8 mouse cellular contexts compared by ENCODE assay signal in genomic region chr5:96209916-96210583, GRCm38 (mm10). TPM values are rescaled to one million over a fixed set of nuclear protein-coding genes. Genes with fewer than 3 reads are reported as not detected.
DNase-seq lines count a peak whose midpoint lies in the region; ATAC-seq and TF ChIP-seq lines count a peak whose summit lies in the region.

No protein-coding gene starts in this region.

- peak overlapping the region; percentile 87 for H3K4me2 ChIP-seq in forebrain, embryonic 16.5 days (ENCODE audit: low read length)
- peak overlapping the region; percentile 81 for H3K4me2 ChIP-seq in lung, embryonic 14.5 days

- no peaks in the 10 kb centered on the region for H3K9me3 ChIP-seq in G1E (replicated peaks)
- H3K9me3 ChIP-seq in forebrain, embryonic 16.5 days (ENCODE audit: control insufficient read depth, low read length), result no peaks in the 10 kb centered on the region
- H3K9me3 ChIP-seq in lung, embryonic 14.5 days (ENCODE audit: low read depth, low read length), result no peaks in the 10 kb centered on the region

- ATAC-seq in G1E (ENCODE audit: extremely low read depth, insufficient number of reproducible peaks, low FRiP score, poor library complexity, severe bottlenecking), result peak; percentile 96
- ATAC-seq in forebrain, embryonic 16.5 days, result peak; percentile 98
- peak; percentile 96 for ATAC-seq in lung, embryonic 14.5 days (ENCODE audit: insufficient read depth)

- peaks cover 27% of the 10 kb centered on the region for H3K36me3 ChIP-seq in G1E (replicated peaks)
- peaks cover 5% of the 10 kb centered on the region; the same call in 1 of the 2 replicates for H3K36me3 ChIP-seq in forebrain, embryonic 16.5 days (ENCODE audit: control insufficient read depth, insufficient read depth)
- H3K36me3 ChIP-seq in lung, embryonic 14.5 days (ENCODE audit: insufficient read depth), result peaks cover 11% of the 10 kb centered on the region
- H3K36me3 ChIP-seq in thymus, adult 2 months (ENCODE audit: control insufficient read depth, insufficient read depth, low read length), result no peaks in the 10 kb centered on the region

- H3K27me3 ChIP-seq in G1E (ENCODE audit: insufficient read depth, low read length), result no peaks in the 10 kb centered on the region
- H3K27me3 ChIP-seq in forebrain, embryonic 16.5 days (replicated peaks; ENCODE audit: control insufficient read depth, insufficient read depth, low read length), result no peaks in the 10 kb centered on the region
- H3K27me3 ChIP-seq in lung, embryonic 14.5 days (ENCODE audit: insufficient read depth, low read length), result no peaks in the 10 kb centered on the region
- H3K27me3 ChIP-seq in thymus, adult 2 months (ENCODE audit: control insufficient read depth, insufficient read depth, low read length), result no peaks in the 10 kb centered on the region

- H3K27ac ChIP-seq in forebrain, embryonic 16.5 days (ENCODE audit: low read length), result peak overlapping the region; percentile 75; the same call in 1 of the 2 replicates
- H3K27ac ChIP-seq in layer of hippocampus, adult 2 months, result peak overlapping the region; percentile 92
- H3K27ac ChIP-seq in lung, embryonic 14.5 days (ENCODE audit: low read depth), result peak overlapping the region; percentile 92
- H3K27ac ChIP-seq in olfactory bulb, adult 2 months (ENCODE audit: insufficient read depth, low read depth, low read length), result peak overlapping the region; percentile 75; the same call in 1 of the 2 replicates
- H3K27ac ChIP-seq in thymus, adult 2 months (ENCODE audit: control insufficient read depth, insufficient read depth, low read length), result peak overlapping the region; percentile 90

- H3K4me3 ChIP-seq in G1E (ENCODE audit: low read depth, low read length), result peak overlapping the region; percentile 73
- peak overlapping the region; percentile 62 for H3K4me3 ChIP-seq in forebrain, embryonic 16.5 days (replicated peaks; ENCODE audit: low read length)
- peak overlapping the region; percentile 79 for H3K4me3 ChIP-seq in layer of hippocampus, adult 2 months
- H3K4me3 ChIP-seq in lung, embryonic 14.5 days (ENCODE audit: low read depth, low read length), result peak overlapping the region; percentile 77
- H3K4me3 ChIP-seq in olfactory bulb, adult 2 months (ENCODE audit: insufficient read depth, low read depth, low read length), result peak overlapping the region; percentile 74
- peak overlapping the region; percentile 63 for H3K4me3 ChIP-seq in thymus, adult 2 months (ENCODE audit: control insufficient read depth, insufficient read depth, low read length)

- peak; percentile 59 for DNase-seq in G1E (ENCODE audit: low spot score)
- DNase-seq in cerebellum, adult 18-20 months, result peak; percentile 89 to 93
- DNase-seq in heart, postnatal 36 days, result peak; percentile 90 to 93
- peak; percentile 93 for DNase-seq in layer of hippocampus, adult 2 months (ENCODE audit: low spot score in 2 of 2)
- DNase-seq in lung, embryonic 14.5 days, result peak; percentile 96
- peak; percentile 94 for DNase-seq in thymus, adult 2 months

- no peak for TF ChIP-seq CTCF in G1E (IDR thresholded peaks at IDR 0.05; ENCODE audit: low read depth, low read length)
- no peak for TF ChIP-seq CTCF in layer of hippocampus, adult 2 months (conservative IDR thresholded peaks at IDR 0.05)
- no peak for TF ChIP-seq CTCF in lung, embryonic 14.5 days (IDR thresholded peaks at IDR 0.05; ENCODE audit: low read depth)
- no peak for TF ChIP-seq CTCF in olfactory bulb, adult 2 months (IDR thresholded peaks at IDR 0.05; ENCODE audit: insufficient read depth, low read depth, low read length)
- no peak for TF ChIP-seq CTCF in thymus, adult 2 months (IDR thresholded peaks at IDR 0.05; ENCODE audit: borderline replicate concordance, control insufficient read depth, extremely low read depth, insufficient read depth, low read length, poor library complexity)

- peaks cover 25% of the 10 kb centered on the region for H3K4me1 ChIP-seq in G1E (ENCODE audit: insufficient read depth, low read depth, low read length)
- H3K4me1 ChIP-seq in forebrain, embryonic 16.5 days (replicated peaks; ENCODE audit: control insufficient read depth, insufficient read depth, low read length), result peaks cover 14% of the 10 kb centered on the region
- H3K4me1 ChIP-seq in lung, embryonic 14.5 days (ENCODE audit: insufficient read depth), result peaks cover 9% of the 10 kb centered on the region; the same call in 1 of the 2 replicates
- peaks cover 6% of the 10 kb centered on the region; the same call in 1 of the 2 replicates for H3K4me1 ChIP-seq in olfactory bulb, adult 2 months (ENCODE audit: control insufficient read depth, insufficient read depth, low read length)
- H3K4me1 ChIP-seq in thymus, adult 2 months (replicated peaks; ENCODE audit: control insufficient read depth, insufficient read depth, low read length), result peaks cover 5% of the 10 kb centered on the region

- peak overlapping the region; percentile 73 for H3K9ac ChIP-seq in forebrain, embryonic 16.5 days (replicated peaks; ENCODE audit: low read depth, low read length)
- H3K9ac ChIP-seq in lung, embryonic 14.5 days, result peak overlapping the region; percentile 76

- under 1% methylated on average over 35 of the region's 35 CpGs for WGBS in forebrain, embryonic 16.5 days
- under 1% methylated on average over 35 of the region's 35 CpGs for WGBS in lung, embryonic 14.5 days
- under 1% methylated on average over 35 of the region's 35 CpGs for WGBS in olfactory bulb, adult 2 months
- WGBS in thymus, adult 2 months, result under 1% methylated on average over 35 of the region's 35 CpGs

- TF ChIP-seq POLR2A in olfactory bulb, adult 2 months (IDR thresholded peaks at IDR 0.05; ENCODE audit: insufficient read depth, low read depth, low read length), result peak; percentile 90
- peak; percentile 92 for TF ChIP-seq POLR2A in thymus, adult 2 months (IDR thresholded peaks at IDR 0.05; ENCODE audit: control insufficient read depth, extremely low read depth, insufficient read depth, low read length, poor library complexity)

- intact Hi-C loops in heart, postnatal 36 days (cut with DNase I), result loop anchor here (1.0 to 10.0 kb wide), 3 partner anchors 48 to 138 kb away; no protein-coding TSS in a partner anchor

RNA-seq across cellular contexts. Expression of gene Mrpl1, which starts 0.8 kb away (rescaled TPM):
- total RNA-seq in G1E (2014; fragmentation: Nextera tagmentation) (42.5 and 46.2 TPM in 2 replicates), G1E (2017) (41.9 and 50.9 TPM in 2 replicates)
- polyA plus RNA-seq in G1E (2012), result 2.6 and 3.1 TPM in 2 replicates
- 16.9 and 20.7 TPM in 2 replicates for polyA plus RNA-seq in forebrain, embryonic 16.5 days (2015; fragmentation: Nextera tagmentation; extraction: Ambion mirVana)
- total RNA-seq in heart, postnatal 36 days (2021), result 10 to 100 TPM; 28.8 to 32.6 TPM
- total RNA-seq in layer of hippocampus, adult 2 months (2021), result 10 to 100 TPM; 15.8 to 17.4 TPM
- polyA plus RNA-seq in lung, embryonic 14.5 days (2014; fragmentation: Nextera tagmentation; extraction: Ambion mirVana), result 19.8 and 22.1 TPM in 2 replicates
- polyA plus RNA-seq in olfactory bulb, adult 2 months (2012; ENCODE audit: insufficient read depth, insufficient read length, low replicate concordance, missing spikeins), result not detected in 2 replicates
- polyA plus RNA-seq in thymus, adult 2 months (2012; rRNA removed), result 2.7 TPM in 2 replicates

RNA-seq across cellular contexts. Expression of gene Cnot6l, which starts 46.1 kb away (rescaled TPM):
- total RNA-seq in G1E (2014; fragmentation: Nextera tagmentation) (190 and 198 TPM in 2 replicates), G1E (2017) (111 and 141 TPM in 2 replicates)
- 6.0 and 6.8 TPM in 2 replicates for polyA plus RNA-seq in G1E (2012)
- polyA plus RNA-seq in forebrain, embryonic 16.5 days (2015; fragmentation: Nextera tagmentation; extraction: Ambion mirVana), result 13.9 and 16.7 TPM in 2 replicates
- 10 to 100 TPM; 76.6 to 78.7 TPM for total RNA-seq in heart, postnatal 36 days (2021)
- 10 to 100 TPM; 70.7 to 77.9 TPM for total RNA-seq in layer of hippocampus, adult 2 months (2021)
- polyA plus RNA-seq in lung, embryonic 14.5 days (2014; fragmentation: Nextera tagmentation; extraction: Ambion mirVana), result 27.4 and 31.7 TPM in 2 replicates
- polyA plus RNA-seq in olfactory bulb, adult 2 months (2012; ENCODE audit: insufficient read depth, insufficient read length, low replicate concordance, missing spikeins), result not detected in 2 replicates
- polyA plus RNA-seq in thymus, adult 2 months (2012; rRNA removed), result 23.0 and 27.3 TPM in 2 replicates

Comparison
In these comparisons a context has a peak if more than half of its experiments do, and no peak if none do; other contexts are left out.
1. Peak in every context shown above with its lines: DNase-seq, ATAC-seq, H3K4me3 ChIP-seq and H3K27ac ChIP-seq.